Mouse (Mus musculus): Measurements from ENCODE around the gene Tmem19.
"Not testable (repeated sequence)": the region's sequence is repeated elsewhere in the genome, so short reads cannot be mapped to it uniquely, and the experiment has no call there.

Gene Tmem19

DNA sequence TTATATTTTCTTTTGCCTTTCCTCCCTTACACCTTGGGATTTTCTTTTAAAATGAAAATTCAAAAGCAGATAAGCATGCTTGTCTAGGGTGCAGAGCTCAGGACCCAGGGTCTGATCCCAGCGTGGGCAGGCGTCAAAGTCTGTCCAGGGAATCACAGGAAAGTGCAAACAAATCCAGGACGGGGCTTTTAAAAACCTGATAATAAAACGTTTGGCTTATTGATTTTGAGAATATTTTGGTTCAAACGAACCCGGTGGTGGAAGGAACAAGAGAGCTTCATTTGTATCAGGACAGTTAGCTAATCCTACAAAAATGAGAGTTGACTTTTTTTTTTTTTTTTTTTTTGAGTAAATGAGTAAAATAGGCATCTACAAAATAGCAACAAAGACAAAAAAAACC, 14.2 kb downstream of the Tmem19 start:
- no peak for DNase-seq

- DNase-seq = no peak
Measured at GRCm38 (mm10) chr10:115346444-115346843, 15.9 kb downstream of the Tmem19 start.

DNA sequence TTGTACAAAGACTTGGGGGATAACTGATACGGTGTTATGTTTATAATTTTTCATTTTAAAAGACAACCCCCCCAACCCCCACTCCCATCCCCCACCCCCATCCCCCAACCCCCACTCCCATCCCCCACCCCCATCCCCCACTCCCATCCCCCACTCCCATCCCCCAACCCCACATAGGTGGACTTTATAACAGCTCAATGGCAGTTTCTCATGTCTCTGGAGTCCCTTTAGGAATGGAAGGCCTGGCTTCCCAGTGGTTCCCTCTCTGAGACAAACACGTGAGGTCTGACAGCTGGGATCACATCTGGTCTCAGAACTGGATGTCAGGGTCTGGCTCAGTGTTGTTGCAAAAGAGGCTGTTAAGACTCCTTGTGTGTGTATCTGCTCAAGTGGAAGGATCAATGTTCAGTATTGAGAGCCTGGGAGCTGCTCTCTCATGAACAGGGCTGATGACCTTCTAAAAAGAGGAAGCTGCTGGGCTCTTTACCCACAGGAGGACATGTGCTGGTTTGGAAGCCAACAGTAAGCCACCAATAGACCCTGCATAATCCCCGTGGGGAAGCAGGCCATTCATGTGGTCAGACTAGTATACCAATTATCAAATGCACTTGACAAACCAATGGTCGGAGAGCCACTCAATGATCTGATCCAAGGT, 19.4 kb downstream of the Tmem19 start:
- DNase-seq = no peak

- DNase-seq = no peak
Measured at GRCm38 (mm10) chr10:115339820-115340328, 22.4 kb downstream of the Tmem19 start.

- DNase-seq = no peak
Measured at GRCm38 (mm10) chr10:115336901-115337300, 25.4 kb downstream of the Tmem19 start.

- DNase-seq = no peak
Measured at GRCm38 (mm10) chr10:115333528-115333927, 28.8 kb downstream of the Tmem19 start.

DNA sequence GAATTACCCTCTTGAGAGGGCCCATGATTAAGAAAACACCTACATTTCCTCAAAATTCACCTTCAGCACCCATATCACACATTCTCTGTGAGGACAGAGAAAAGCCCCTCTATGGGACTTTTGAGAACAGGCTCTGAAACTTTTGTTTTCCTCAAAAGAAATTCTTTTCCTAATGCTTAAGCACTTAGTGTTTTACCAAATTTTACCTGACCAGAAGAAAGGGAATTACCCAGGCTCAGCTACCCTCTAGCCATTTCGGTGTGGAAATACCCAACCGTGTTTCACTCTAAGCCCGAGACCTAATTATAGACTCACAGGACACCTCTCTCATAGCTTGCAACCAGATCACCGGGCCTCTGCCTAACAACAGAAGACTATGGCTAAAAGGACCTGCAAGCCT, 29.3 kb downstream of the Tmem19 start:
- no peak for DNase-seq

GRCm38 (mm10) chr10:115332420-115332952, 29.8 kb downstream of the Tmem19 start:
- no peak for DNase-seq

GRCm38 (mm10) chr10:115329010-115329530, 33.2 kb downstream of the Tmem19 start:
- no peak for DNase-seq

- peak in 1 of 2 experiments; percentile 71 for DNase-seq
Measured at GRCm38 (mm10) chr10:115328514-115328913, 33.8 kb downstream of the Tmem19 start.

DNA sequence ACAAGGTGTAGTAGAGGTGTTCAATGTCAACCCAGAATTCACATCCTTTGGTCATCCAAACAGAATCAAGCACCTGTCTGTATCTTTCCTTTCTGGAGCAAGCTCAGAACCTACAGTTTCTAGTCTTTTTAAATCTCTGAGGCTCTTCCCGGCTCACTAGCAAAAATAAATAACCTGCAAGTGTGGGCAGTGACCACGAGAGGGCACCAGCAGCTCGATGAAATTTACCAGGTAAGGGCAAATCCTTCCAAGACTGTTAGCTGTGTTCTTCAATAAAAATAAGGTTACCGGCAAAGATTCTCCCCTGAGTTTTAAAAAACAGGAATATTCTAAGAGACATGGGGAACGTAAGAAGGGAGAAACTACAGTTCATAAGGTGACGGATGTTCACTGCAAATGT, 39.0 kb downstream of the Tmem19 start:
- peak; percentile 66 to 76 for DNase-seq

DNA sequence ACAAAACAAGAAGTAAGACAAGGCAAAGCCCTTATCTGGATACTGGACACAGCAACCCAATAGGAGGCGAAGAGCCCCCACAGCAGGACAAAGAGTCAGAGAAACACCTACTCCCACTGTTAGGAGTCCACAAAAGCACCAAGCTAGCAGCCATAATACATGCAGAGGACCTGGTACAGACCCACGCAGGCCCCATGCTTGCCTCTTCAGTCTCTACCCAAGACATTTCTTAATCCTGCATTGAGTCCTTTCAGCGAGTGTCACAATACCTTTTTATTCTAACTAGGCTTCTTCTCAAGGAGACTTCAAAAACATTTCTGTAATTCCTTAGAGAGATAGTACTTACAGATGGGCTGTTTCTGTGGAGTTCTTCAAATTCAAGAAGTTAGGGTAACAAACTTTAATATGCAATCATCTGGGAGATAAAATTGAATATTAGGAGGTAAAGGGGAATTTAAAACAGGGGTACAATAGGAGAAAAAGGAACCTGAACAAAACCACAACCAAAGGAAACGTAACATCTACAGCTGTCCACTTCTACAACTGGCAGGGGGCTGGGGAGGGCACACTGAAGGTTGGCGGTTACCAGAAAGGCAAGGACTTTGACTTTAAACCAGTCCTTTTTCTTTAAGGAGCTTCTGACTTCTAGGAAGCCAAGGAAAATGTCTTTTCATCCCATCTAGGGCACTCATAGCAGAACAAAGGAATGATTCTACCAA, 40.8 kb downstream of the Tmem19 start:
- no peak for DNase-seq

DNA sequence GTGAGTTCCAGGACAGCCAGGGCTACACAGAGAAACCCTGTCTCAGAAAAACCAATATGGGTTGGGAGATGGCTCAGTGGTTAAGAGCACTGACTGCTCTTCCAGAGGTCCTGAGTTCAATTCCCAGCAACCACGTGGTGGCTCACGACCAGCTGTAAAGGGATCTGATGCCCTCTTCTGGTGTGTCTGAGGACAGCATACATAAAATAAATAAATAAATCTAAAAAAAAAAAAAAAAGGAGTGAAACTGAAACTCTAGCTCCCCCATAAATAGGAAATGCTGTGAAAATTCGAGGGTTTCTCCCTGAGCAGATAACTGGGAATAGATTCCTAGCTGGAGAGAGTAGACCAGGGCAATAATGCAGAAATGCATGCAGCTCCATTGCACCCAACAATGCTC, 43.9 kb downstream of the Tmem19 start:
- not testable (repeated sequence) for DNase-seq

DNA sequence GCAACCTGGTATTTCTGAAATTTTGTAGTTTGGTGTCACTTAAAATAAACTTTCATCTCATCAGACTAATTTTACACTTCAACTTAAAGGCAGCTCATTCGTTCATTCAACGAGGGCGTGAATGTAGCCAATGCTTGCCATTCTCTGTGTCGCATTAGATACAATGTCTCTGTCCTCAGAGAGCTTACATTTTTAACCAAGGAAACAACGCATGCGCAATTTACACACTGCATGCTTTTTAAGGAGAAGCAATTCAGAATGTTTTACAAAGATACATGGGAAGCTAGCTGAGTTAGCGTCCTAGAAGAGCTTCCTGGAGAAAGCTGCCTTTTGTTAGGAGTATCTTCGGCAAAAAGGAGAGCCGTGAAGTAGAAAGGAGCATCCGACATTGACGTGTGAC, 46.0 kb downstream of the Tmem19 start:
- no peak for DNase-seq

DNA sequence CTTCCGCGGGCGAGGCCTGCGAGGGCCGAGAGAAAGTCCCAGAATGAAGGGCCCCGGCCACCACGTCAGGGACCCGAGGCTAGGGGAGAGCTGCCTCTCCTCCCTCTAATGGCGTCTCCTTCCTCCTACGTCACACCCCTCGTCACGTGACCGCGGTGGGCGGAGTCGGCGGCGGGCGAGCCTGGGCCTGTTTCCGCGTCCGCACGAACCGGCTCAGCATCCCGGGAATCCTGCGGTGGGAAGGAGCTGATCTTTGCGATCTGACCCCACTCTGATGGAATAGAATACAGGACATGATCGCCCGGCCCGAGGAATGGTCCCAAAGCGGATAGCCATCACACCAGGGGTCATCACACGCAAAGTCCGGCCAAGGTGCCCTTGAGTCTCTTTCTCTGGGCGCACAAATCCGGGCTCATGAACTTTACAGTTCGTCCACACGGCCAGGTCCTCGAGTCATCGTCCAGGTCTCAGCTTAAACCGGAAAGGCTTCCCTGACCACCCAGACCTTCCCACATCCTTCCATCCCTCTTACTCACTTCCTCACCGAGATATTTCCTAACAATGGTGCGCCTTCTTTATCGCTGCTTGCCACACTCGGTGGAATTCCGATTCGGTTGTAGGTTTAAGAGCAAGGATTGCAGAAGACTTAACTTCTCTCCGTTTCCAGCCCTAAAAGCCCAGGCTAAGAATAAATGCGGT, 46.7 kb downstream of the Tmem19 start, which contains the start of gene Rab21:
Rab21 (minus strand) TSS at position 122 of the 699 bp plus-strand sequence.
- DNase-seq = peak; percentile 98 to 99

GRCm38 (mm10) chr10:115314582-115315452, 47.5 kb downstream of the Tmem19 start:
- DNase-seq = peak in 1 of 2 experiments; percentile 68

DNA sequence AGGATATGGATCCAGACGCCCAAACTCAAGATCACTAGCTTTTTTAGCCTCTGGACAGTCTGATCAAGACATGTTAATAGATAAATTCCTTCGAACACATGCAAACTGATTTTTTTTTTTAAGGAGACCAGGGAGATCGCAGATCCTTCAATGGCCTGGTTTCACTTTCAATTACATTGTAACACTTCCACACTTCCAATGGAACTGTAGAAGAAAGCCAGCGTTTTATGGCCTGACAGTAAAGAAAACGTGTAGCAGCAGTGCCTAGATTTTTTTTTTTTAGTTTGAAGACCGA, 48.1 kb downstream of the Tmem19 start:
- no peak for DNase-seq

DNA sequence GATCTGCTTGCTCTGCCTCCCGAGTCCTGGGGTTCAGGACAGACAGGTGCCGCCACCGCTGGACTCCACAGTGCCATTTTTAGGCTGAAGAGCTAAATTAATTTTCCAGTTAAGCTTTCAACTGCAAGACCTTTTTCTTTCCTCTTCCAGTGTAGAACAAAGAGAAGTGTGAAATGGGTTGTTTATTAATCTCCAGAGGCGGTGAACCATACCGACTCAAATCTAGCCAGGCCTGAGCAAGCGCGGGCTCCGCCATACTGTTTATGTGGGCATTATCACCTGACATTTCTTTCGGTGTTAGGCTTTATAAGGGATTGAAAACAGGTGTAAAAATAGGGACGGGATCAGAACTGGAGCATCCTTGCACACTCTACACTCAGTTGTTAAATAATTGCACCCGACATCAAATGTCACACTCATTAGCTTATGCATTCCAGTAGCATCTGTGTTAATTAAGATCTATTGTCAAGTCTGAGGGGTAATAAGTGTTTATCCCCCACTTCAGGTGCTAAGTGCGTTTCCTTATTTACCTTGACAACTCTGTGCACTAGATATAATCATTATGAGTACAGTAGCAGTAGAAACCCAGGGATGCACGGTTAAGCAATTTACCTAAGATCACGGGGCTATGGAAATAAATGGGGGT, 48.5 kb downstream of the Tmem19 start:
- DNase-seq = peak; percentile 68 to 71

GRCm38 (mm10) chr10:115312732-115313131, 49.6 kb downstream of the Tmem19 start:
- peak; percentile 63 to 80 for DNase-seq

GRCm38 (mm10) chr10:115312194-115312593, 50.1 kb downstream of the Tmem19 start:
- no peak for DNase-seq

DNA sequence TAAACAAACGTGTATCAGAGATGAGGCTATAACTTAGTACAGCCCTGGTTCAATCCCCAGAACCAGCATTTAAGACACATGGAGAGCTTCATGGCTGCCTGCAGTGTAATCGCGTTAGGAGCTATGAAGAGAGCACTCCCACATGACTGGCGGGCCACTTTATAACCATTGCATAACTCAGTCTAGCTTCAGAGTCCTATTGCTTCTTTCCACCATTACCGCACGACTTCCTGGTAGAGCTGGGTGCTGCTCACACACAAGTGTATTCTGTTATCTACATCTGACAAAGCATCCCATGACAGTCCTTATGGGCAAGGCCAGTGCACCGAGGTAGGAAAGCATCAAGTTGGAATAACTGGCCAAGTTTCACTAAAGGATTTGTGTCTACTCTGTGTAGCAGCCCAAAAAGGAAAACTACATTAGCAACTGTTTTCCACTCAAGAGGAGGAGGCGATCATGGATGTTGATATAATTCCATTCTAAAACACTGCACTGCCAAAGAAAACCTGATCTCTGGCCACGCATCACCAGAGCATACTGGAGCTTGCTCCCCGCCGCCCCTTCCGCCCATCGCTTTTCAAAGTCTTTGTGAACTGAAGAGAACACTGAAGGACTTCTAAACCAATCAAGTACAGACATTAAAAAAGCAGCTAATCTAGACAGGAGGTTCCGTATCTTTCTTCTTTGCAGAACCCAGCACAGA, 50.9 kb downstream of the Tmem19 start:
- DNase-seq = peak; percentile 32 to 59
